Mouse (Mus musculus): ENCODE data around the gene Mdh2. TPM values are rescaled to one million over a fixed set of nuclear protein-coding genes. Genes with fewer than 3 reads are reported as not detected.

Mdh2 gene
- total and polyA plus RNA-seq, 3 experiments: 1,645 to 2,909 (median 1,928) TPM

DNA sequence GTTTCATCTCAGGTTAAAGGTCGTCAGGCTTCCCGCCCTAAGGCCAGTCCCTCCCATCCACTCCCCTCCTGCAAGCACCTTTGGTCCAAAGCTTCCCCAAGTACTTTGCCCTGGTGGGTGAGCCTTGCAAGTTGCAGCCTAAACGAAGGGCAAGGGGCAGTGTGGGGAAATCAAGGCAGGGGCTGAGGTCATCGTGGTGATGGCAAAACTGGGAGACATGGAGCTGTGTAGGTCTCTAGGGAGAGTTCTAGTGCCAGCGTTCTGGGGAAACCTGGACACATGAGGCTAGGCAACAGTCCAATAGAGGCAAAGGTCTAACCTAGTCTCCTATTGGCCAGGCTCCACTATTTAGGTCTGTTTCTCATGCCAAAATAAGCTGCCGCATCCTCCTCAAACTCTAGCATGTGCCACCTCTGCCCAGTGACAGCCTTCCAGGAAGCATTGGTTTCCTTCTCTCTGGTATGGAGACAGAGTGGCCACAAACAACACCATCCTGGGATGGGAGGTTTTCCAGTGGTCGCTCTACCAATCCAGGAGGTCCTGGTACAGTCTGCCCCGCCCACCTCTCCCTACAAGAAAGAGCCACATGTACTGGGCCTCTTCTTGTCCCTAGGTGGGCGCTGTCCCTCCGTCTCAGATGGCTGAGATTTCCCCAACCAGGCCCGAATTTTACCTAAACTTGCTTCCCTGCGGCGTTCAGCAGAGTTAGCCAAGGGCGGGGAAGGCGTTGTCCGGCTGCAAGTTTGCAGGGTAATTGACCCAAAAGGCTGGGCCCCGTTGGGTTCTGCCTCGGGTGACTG lies 35.1 kb upstream of the Mdh2 start:
- no peaks in the 10 kb centered on the region for H3K27me3 ChIP-seq (ENCODE audit: control insufficient read depth, insufficient read depth, low read length)
- intact Hi-C loops (cut with DNase I): loop anchor here (5.0 kb wide), 1 partner anchor 111 kb away; the partner anchor contains the start of gene Rhbdd2
- H3K9ac ChIP-seq (ENCODE audit: low read depth, low read length): peak overlapping the region; percentile 76
- TF ChIP-seq POLR2A (IDR thresholded peaks at IDR 0.05; ENCODE audit: insufficient read depth, low read depth, low read length) (no peak), EP300 (IDR thresholded peaks at IDR 0.05; ENCODE audit: insufficient read depth, low read depth, low read length) (no peak), CTCF (IDR thresholded peaks at IDR 0.05) (no peak)
- WGBS: 29% methylated on average over 18 of the region's 18 CpGs
- H3K4me3 ChIP-seq: peak overlapping the region; percentile 99
- H3K36me3 ChIP-seq (ENCODE audit: control insufficient read depth, insufficient read depth, low read length): no peaks in the 10 kb centered on the region
- H3K27ac ChIP-seq: peak overlapping the region; percentile 88
- no peaks in the 10 kb centered on the region for H3K79me2 ChIP-seq (replicated peaks; ENCODE audit: control insufficient read depth, insufficient read depth, low read length)
- peaks cover 3% of the 10 kb centered on the region for H3K4me1 ChIP-seq (ENCODE audit: control insufficient read depth, insufficient read depth, low read length)
- no peak for DNase-seq

DNA sequence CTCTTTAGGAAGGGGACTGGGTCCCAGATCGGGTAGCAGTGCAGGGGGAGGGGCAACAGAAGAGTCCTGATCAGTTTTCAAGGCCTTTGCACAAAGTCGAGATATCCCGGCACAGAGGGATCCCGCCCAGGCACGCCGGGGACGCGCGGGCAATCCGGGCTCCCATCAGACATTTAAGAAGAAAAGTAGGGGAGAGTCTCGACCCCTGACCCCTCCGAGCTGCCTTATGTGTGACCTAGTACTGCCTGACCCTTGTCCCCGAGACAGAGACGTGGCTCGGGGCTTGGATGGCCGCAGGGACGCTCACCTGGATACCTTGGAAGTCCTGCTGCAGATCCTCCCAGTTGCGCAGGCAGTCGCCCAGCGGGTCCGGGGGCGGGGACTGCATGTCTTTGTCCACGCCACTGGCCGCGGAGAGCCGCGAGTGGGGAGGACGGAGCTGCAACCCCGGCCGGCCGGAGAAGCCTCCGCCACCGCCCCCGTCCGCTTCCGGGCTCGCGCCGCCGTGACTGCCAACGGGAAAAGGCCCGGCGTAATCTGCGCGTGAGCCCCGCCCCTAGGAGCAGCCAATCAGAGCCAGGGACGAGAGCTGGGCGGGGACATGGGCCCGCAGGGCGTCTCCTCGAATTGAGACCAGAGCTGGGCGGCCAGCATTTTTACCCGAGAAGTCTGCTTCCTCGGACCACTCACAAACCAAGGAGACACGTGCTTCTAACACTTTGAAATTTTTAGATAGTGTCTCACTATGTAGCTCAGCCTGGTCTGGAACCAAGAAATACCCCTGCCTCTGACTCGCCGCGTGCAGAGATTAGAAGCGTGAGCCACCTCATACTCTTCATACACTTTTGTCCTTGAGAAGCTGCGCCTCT lies 34.3 kb upstream of the Mdh2 start, which contains the start of gene Tmem120a:
TSS of gene Tmem120a (minus strand) at position 708 of the 869 bp plus-strand sequence.
- H3K4me3 ChIP-seq: peak within 1 kb of the TSS; percentile 99
- intact Hi-C loops (cut with DNase I): loop anchor here (1.0 to 5.0 kb wide), 2 partner anchors 55 to 112 kb away; partner anchors contain the start of gene Rhbdd2

DNA sequence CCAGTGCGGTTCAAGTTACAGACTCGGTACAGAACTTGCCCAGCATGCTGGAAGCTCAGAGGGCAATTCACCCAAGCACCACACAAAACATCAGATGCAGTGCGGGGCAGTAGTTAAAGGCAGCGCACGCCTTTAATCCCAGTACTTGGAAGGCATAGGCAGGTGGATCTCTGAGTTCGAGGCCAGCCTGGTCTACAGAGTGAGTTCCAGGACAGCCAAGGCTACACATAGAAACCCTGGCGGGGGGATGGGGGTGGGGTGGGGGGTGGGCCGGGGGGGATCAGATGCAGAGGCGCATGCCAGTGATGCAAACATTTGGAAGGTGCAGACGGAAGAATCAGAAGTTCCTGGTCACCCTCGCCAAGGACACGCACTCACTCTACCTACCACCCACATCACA lies 33.5 kb upstream of the Mdh2 start:
- TF ChIP-seq CTCF (IDR thresholded peaks at IDR 0.05): no peak
- TF ChIP-seq POLR2A (IDR thresholded peaks at IDR 0.05; ENCODE audit: insufficient read depth, low read depth, low read length): no peak
- no peak for TF ChIP-seq EP300 (IDR thresholded peaks at IDR 0.05; ENCODE audit: insufficient read depth, low read depth, low read length)
- DNase-seq: no peak
- intact Hi-C loops (cut with DNase I): loop anchor here (1.0 to 5.0 kb wide), 2 partner anchors 55 to 112 kb away; partner anchors contain the start of gene Rhbdd2
- peak overlapping the region; percentile 39 for H3K9ac ChIP-seq (ENCODE audit: low read depth, low read length)
- H3K79me2 ChIP-seq (replicated peaks; ENCODE audit: control insufficient read depth, insufficient read depth, low read length): no peaks in the 10 kb centered on the region
- no peaks in the 10 kb centered on the region for H3K36me3 ChIP-seq (ENCODE audit: control insufficient read depth, insufficient read depth, low read length)
- peaks cover 3% of the 10 kb centered on the region for H3K4me1 ChIP-seq (ENCODE audit: control insufficient read depth, insufficient read depth, low read length)
- peak overlapping the region; percentile 88 for H3K27ac ChIP-seq
- WGBS: 27% methylated on average over 12 of the region's 12 CpGs
- H3K27me3 ChIP-seq (ENCODE audit: control insufficient read depth, insufficient read depth, low read length): no peaks in the 10 kb centered on the region
- H3K4me3 ChIP-seq: peak overlapping the region; percentile 99

More for the DNA sequence above, 34.3 kb upstream of the Mdh2 start, which contains the start of gene Tmem120a:
- under 1% methylated on average over 60 of the region's 60 CpGs for WGBS
- Histone ChIP-seq H3K27ac (peak within 1 kb of the TSS; percentile 88), H3K9ac (ENCODE audit: low read depth, low read length) (peak within 1 kb of the TSS; percentile 76), H3K27me3 (ENCODE audit: control insufficient read depth, insufficient read depth, low read length) (no peaks in the 10 kb centered on the region), H3K79me2 (replicated peaks; ENCODE audit: control insufficient read depth, insufficient read depth, low read length) (no peaks in the 10 kb centered on the region), H3K4me1 (ENCODE audit: control insufficient read depth, insufficient read depth, low read length) (peaks cover 3% of the 10 kb centered on the region), H3K36me3 (ENCODE audit: control insufficient read depth, insufficient read depth, low read length) (no peaks in the 10 kb centered on the region)
- DNase-seq: peak; percentile 97 to 98
- TF ChIP-seq CTCF (IDR thresholded peaks at IDR 0.05): no peak
- TF ChIP-seq EP300 (IDR thresholded peaks at IDR 0.05; ENCODE audit: insufficient read depth, low read depth, low read length): 0 out of 2 replicates have a peak, but pooled peaks have one; percentile 35
- TF ChIP-seq POLR2A (IDR thresholded peaks at IDR 0.05; ENCODE audit: insufficient read depth, low read depth, low read length): peak; percentile 87

DNA sequence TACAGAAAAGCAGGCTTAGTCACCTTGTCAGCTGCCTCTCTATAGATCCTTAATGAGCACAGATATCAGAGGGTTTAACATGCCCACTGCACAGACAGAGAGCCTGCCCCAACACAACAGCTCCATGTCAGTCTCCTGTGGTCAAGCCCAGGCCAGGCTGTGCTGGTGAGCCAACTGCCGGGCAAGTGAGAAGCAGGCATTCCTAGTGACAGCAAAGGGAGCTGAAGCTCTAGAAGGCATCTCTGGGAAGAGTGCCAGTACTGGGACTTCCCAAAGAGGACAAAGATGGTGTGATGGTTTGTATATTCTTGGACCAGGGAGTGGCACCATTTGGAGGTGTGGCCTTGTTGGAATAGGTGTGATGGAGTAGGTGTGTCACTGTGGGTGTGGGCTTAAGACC lies 27.2 kb upstream of the Mdh2 start:
- H3K27ac ChIP-seq: no peak overlapping the region
- no peaks in the 10 kb centered on the region for H3K27me3 ChIP-seq (ENCODE audit: control insufficient read depth, insufficient read depth, low read length)
- H3K4me3 ChIP-seq: no peak overlapping the region
- TF ChIP-seq POLR2A (IDR thresholded peaks at IDR 0.05; ENCODE audit: insufficient read depth, low read depth, low read length) (no peak), CTCF (IDR thresholded peaks at IDR 0.05) (no peak)
- intact Hi-C loops (cut with DNase I): no loop called here
- no peaks in the 10 kb centered on the region for H3K79me2 ChIP-seq (replicated peaks; ENCODE audit: control insufficient read depth, insufficient read depth, low read length)
- no peak overlapping the region for H3K9ac ChIP-seq (ENCODE audit: low read depth, low read length)
- DNase-seq: no peak
- 53% methylated on average over 1 of the region's 1 CpGs for WGBS
- no peaks in the 10 kb centered on the region for H3K4me1 ChIP-seq (ENCODE audit: control insufficient read depth, insufficient read depth, low read length)
- no peaks in the 10 kb centered on the region for H3K36me3 ChIP-seq (ENCODE audit: control insufficient read depth, insufficient read depth, low read length)

DNA sequence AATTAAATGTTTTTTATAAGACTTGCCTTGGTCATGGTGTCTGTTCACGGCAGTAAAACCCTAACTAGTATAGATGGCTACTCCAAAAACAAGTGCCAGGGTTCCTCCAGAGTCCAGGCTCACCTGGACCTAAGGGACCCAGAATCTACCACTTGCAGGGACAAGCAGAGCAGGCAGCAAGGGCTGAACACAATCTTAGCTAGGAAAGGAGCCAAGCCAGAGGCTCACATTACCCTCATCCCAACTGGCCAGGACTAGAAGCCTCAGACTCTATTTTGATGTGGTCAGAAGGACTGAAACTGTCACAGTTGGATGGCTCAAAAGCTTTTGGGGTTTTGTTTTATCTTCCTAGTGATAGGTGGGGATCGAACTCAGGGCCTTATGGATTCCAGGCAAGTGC lies 26.7 kb upstream of the Mdh2 start:
- Histone ChIP-seq H3K27ac (no peak overlapping the region), H3K36me3 (ENCODE audit: control insufficient read depth, insufficient read depth, low read length) (no peaks in the 10 kb centered on the region), H3K4me3 (no peak overlapping the region), H3K9ac (ENCODE audit: low read depth, low read length) (no peak overlapping the region), H3K79me2 (replicated peaks; ENCODE audit: control insufficient read depth, insufficient read depth, low read length) (no peaks in the 10 kb centered on the region), H3K27me3 (ENCODE audit: control insufficient read depth, insufficient read depth, low read length) (no peaks in the 10 kb centered on the region), H3K4me1 (ENCODE audit: control insufficient read depth, insufficient read depth, low read length) (no peaks in the 10 kb centered on the region)
- TF ChIP-seq EP300 (IDR thresholded peaks at IDR 0.05; ENCODE audit: insufficient read depth, low read depth, low read length) (no peak), POLR2A (IDR thresholded peaks at IDR 0.05; ENCODE audit: insufficient read depth, low read depth, low read length) (no peak), CTCF (IDR thresholded peaks at IDR 0.05) (no peak)
- intact Hi-C loops (cut with DNase I): no loop called here
- no peak for DNase-seq
- WGBS: 71% methylated on average over 2 of the region's 2 CpGs

Measured in heart, adult 2 months (tissue).